Mouse (Mus musculus) cortical plate, adult 2 months (tissue): ENCODE data around the gene Npr1.

ENCODE experiments used
- CTCF ChIP-seq: fragments of 200-500 bp; IDR thresholded peaks from 2 replicates; pipeline ENCODE4 v1.5.1; 2011; ENCODE audit warnings: mild to moderate bottlenecking, control low read depth, low read length; ENCODE audit not compliant: insufficient read depth; ENCODE audit errors: extremely low read depth
- POLR2A ChIP-seq: fragments of 200-500 bp; IDR thresholded peaks from 2 replicates; pipeline ENCODE4 v1.6.1; 2011; ENCODE audit warnings: mild to moderate bottlenecking, low read length, control low read depth; ENCODE audit not compliant: insufficient read depth; ENCODE audit errors: extremely low read depth

GRCm38 (mm10) chr3:90512948-90513642, 47.4 kb upstream of the Npr1 start:
- TF ChIP-seq CTCF (no peak), POLR2A (no peak)
